In the genomic region with DNA sequence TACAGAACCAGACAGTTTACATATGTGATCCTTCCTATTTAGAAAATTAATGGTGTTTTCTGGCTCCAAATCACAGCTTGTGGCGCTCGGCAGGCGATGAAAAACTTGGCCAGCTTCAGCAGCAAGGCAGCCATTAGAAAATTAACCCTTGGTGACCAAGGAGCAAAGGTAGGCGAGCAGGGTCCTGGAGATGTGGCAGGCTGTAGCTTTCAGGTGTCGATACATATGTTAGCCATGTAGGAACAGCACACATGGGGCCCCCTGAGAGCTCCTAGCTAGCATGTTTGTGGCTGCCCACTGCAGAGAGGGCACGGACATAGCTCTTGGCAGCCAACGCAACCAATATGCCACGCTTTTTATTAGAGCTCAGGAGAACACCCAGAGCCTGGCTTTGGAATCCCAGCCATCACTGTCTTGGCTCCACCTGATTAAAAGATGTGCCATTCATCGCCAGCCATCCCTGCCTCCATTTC, we compare ENCODE assay signal across 14 mouse cellular contexts.
DNase-seq lines count a peak whose midpoint lies in the region; ATAC-seq lines count a peak whose summit lies in the region.
"Had no signal": no experiment of that assay in that cellular context is flagged by ENCODE, and none has a peak within 500 bp of the region (broad histone marks: within the 10 kb centered on the region; RNA-seq: fewer than 3 reads in every experiment).

No protein-coding gene starts in this region.

- H3K36me3 ChIP-seq in midbrain, embryonic 14.5 days (ENCODE audit: control insufficient read depth, insufficient read depth, low read length), result no peaks in the 10 kb centered on the region
- no peaks in the 10 kb centered on the region for H3K36me3 ChIP-seq in midbrain, embryonic 10.5 days
- no peaks in the 10 kb centered on the region for H3K36me3 ChIP-seq in limb, embryonic 10.5 days
- H3K36me3 ChIP-seq: embryonic facial prominence, embryonic 12.5 days; heart, embryonic 13.5 days; liver, embryonic 12.5 days; neural tube, embryonic 12.5 days; stomach, embryonic 15.5 days had no signal

- H3K9ac ChIP-seq in midbrain, embryonic 14.5 days (replicated peaks; ENCODE audit: low read length), result no peak overlapping the region
- H3K9ac ChIP-seq: embryonic facial prominence, embryonic 12.5 days; heart, embryonic 13.5 days; liver, embryonic 12.5 days; neural tube, embryonic 12.5 days; stomach, embryonic 15.5 days had no signal

- DNase-seq in midbrain, embryonic 14.5 days, result peak; percentile 18
- no peak for DNase-seq in midbrain, embryonic 10.5 days (ENCODE audit: low spot score)
- peak; percentile 87 to 92 for DNase-seq in cerebellum, postnatal 10 days
- DNase-seq in limb, embryonic 10.5 days (ENCODE audit: low spot score), result no peak
- DNase-seq in MN1 (ENCODE audit: low spot score), result no peak
- DNase-seq in frontal cortex, adult 2 months (ENCODE audit: extremely low spot score in 1 of 2, low spot score in 1 of 2), result no peak
- no peak for DNase-seq in urinary bladder, postnatal 25 days (ENCODE audit: low spot score)
- DNase-seq: kidney, postnatal 14 days; lung, postnatal 4 days had no signal

- WGBS in midbrain, embryonic 14.5 days, result 74% methylated on average over 9 of the region's 9 CpGs
- WGBS in midbrain, embryonic 10.5 days, result 83% methylated on average over 9 of the region's 9 CpGs
- 65% methylated on average over 9 of the region's 9 CpGs for WGBS in limb, embryonic 10.5 days

- no peak overlapping the region for H3K4me2 ChIP-seq in midbrain, embryonic 14.5 days (ENCODE audit: low read length)
- H3K4me2 ChIP-seq: embryonic facial prominence, embryonic 12.5 days; heart, embryonic 13.5 days; liver, embryonic 12.5 days; neural tube, embryonic 12.5 days; stomach, embryonic 15.5 days had no signal

- H3K4me1 ChIP-seq in midbrain, embryonic 14.5 days (ENCODE audit: control insufficient read depth, insufficient read depth, low read length), result peaks cover 10% of the 10 kb centered on the region; the same call in 1 of the 2 replicates
- H3K4me1 ChIP-seq in midbrain, embryonic 10.5 days, result peaks cover 5% of the 10 kb centered on the region; the same call in 1 of the 2 replicates
- H3K4me1 ChIP-seq in limb, embryonic 10.5 days, result peaks cover 46% of the 10 kb centered on the region
- H3K4me1 ChIP-seq: liver, embryonic 12.5 days; stomach, embryonic 15.5 days had no signal

- no peak overlapping the region for H3K27ac ChIP-seq in midbrain, embryonic 14.5 days (replicated peaks; ENCODE audit: low read depth, low read length)
- no peak overlapping the region for H3K27ac ChIP-seq in midbrain, embryonic 10.5 days (replicated peaks)
- peak overlapping the region; percentile 61; the same call in 1 of the 2 replicates for H3K27ac ChIP-seq in limb, embryonic 10.5 days
- H3K27ac ChIP-seq: embryonic facial prominence, embryonic 12.5 days; heart, embryonic 13.5 days; liver, embryonic 12.5 days; neural tube, embryonic 12.5 days; stomach, embryonic 15.5 days had no signal

- no peaks in the 10 kb centered on the region for H3K9me3 ChIP-seq in midbrain, embryonic 14.5 days (ENCODE audit: control insufficient read depth, low read length)
- H3K9me3 ChIP-seq in midbrain, embryonic 10.5 days (replicated peaks), result no peaks in the 10 kb centered on the region
- H3K9me3 ChIP-seq in limb, embryonic 10.5 days (replicated peaks), result no peaks in the 10 kb centered on the region
- H3K9me3 ChIP-seq: embryonic facial prominence, embryonic 12.5 days; heart, embryonic 13.5 days; liver, embryonic 12.5 days; neural tube, embryonic 12.5 days; stomach, embryonic 15.5 days had no signal

- no peak for ATAC-seq in midbrain, embryonic 14.5 days (ENCODE audit: low FRiP score, low TSS enrichment)
- ATAC-seq: liver, embryonic 12.5 days had no signal

- H3K4me3 ChIP-seq in midbrain, embryonic 14.5 days (replicated peaks; ENCODE audit: low read depth, low read length), result no peak overlapping the region
- H3K4me3 ChIP-seq in midbrain, embryonic 10.5 days, result no peak overlapping the region
- H3K4me3 ChIP-seq in limb, embryonic 10.5 days, result no peak overlapping the region
- H3K4me3 ChIP-seq: embryonic facial prominence, embryonic 12.5 days; heart, embryonic 13.5 days; liver, embryonic 12.5 days; neural tube, embryonic 12.5 days; stomach, embryonic 15.5 days had no signal

- no peaks in the 10 kb centered on the region for H3K27me3 ChIP-seq in midbrain, embryonic 14.5 days (ENCODE audit: control insufficient read depth, insufficient read depth, low read length)
- H3K27me3 ChIP-seq in midbrain, embryonic 10.5 days (ENCODE audit: low read depth, poor library complexity, severe bottlenecking), result no peaks in the 10 kb centered on the region
- H3K27me3 ChIP-seq in limb, embryonic 10.5 days (ENCODE audit: low read depth, poor library complexity, severe bottlenecking), result no peaks in the 10 kb centered on the region
- H3K27me3 ChIP-seq: embryonic facial prominence, embryonic 12.5 days; heart, embryonic 13.5 days; liver, embryonic 12.5 days; neural tube, embryonic 12.5 days; stomach, embryonic 15.5 days had no signal

Comparison
In these comparisons a context has a peak if more than half of its experiments do, and no peak if none do; other contexts are left out.
1. DNase-seq: peak in midbrain, embryonic 14.5 days (single experiment) and cerebellum, postnatal 10 days (2 of 2); none in midbrain, embryonic 10.5 days (single experiment), limb, embryonic 10.5 days (single experiment), MN1 (single experiment), frontal cortex, adult 2 months (0 of 2) and urinary bladder, postnatal 25 days (single experiment).